Mouse (Mus musculus): ENCODE data around the gene Mogat1. TPM values are rescaled to one million over a fixed set of nuclear protein-coding genes. Genes with fewer than 3 reads are reported as not detected.

Gene Mogat1
- total and polyA plus RNA-seq, 2 experiments from 2014 or later, result 0.22 to 1.3 TPM

DNA sequence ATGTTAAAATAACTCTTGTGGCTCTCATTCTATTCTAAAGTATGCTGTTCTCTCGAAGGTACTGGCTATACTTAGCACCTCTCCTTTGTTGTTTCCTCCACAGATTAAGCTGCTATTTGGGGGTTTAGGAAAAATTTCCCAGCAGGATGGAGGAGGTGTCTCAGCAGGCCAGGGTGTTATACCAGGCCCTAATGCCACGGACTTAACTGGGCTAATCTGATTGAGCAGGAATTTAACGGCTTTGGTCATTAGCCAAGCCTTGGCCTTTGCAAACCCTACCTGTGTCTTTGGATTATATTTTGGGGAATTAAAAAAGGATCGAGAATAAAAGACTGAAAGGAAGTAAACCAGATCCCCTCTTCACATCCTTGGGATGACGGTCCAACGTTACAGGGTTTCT lies 56.6 kb downstream of the Mogat1 start:
- H3K36me3 ChIP-seq (ENCODE audit: insufficient read depth, low read length), result no peaks in the 10 kb centered on the region
- no peak overlapping the region for H3K4me3 ChIP-seq (ENCODE audit: low read depth, low read length)
- WGBS, result 22% methylated on average over 6 of the region's 6 CpGs
- no peak overlapping the region for H3K27ac ChIP-seq (ENCODE audit: low read depth, low read length)
- H3K4me2 ChIP-seq (ENCODE audit: low read depth, low read length, poor library complexity, severe bottlenecking), result no peak overlapping the region
- no peaks in the 10 kb centered on the region for H3K4me1 ChIP-seq (ENCODE audit: insufficient read depth, low read length)
- H3K9me3 ChIP-seq (ENCODE audit: low read length), result no peaks in the 10 kb centered on the region
- no peaks in the 10 kb centered on the region for H3K27me3 ChIP-seq (ENCODE audit: insufficient read depth, low read length)
- no peak for ATAC-seq (ENCODE audit: low FRiP score)
- no peak for DNase-seq (ENCODE audit: low spot score)
- TF ChIP-seq CTCF (IDR thresholded peaks at IDR 0.05), result no peak
- H3K9ac ChIP-seq (replicated peaks; ENCODE audit: low read length, poor library complexity, severe bottlenecking), result no peak overlapping the region

DNA sequence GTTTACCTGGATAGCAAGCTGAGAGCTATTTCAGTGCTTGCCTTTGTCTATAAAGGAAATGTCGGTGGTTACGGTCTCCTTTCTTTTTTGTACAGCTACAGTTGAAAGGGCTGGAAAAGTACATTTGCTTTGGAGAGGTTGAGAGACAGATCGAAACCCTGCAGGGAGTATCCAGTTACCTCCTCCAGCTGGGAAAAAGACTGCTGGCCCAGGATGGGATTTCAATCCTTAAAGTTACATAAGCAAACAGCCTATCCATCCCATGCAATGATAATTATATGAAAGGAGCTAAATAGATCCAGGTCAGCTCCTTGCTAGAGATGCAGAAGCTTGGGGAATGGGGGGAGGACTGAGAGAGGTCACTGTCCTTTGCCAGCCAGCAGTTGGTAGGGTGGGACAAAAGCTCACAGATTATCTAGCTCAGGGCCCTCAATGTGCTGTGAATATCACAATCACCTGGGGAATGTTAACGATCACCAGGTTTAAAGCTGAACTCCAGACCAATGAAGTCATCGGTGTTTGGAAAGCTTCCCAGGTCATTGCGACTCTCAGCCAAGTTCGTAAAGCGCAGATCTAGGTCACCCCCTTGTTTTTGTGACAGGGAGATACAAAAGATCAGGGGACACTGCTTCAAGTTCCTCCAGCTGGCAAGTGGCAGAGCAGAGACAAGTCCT lies 57.2 kb downstream of the Mogat1 start:
- TF ChIP-seq CTCF (IDR thresholded peaks at IDR 0.05), result no peak
- Histone ChIP-seq H3K4me3 (ENCODE audit: low read depth, low read length) (no peak overlapping the region), H3K9ac (replicated peaks; ENCODE audit: low read length, poor library complexity, severe bottlenecking) (no peak overlapping the region), H3K4me2 (ENCODE audit: low read depth, low read length, poor library complexity, severe bottlenecking) (no peak overlapping the region), H3K4me1 (ENCODE audit: insufficient read depth, low read length) (no peaks in the 10 kb centered on the region), H3K9me3 (ENCODE audit: low read length) (no peaks in the 10 kb centered on the region), H3K27me3 (ENCODE audit: insufficient read depth, low read length) (no peaks in the 10 kb centered on the region), H3K27ac (ENCODE audit: low read depth, low read length) (no peak overlapping the region), H3K36me3 (ENCODE audit: insufficient read depth, low read length) (no peaks in the 10 kb centered on the region)
- whole genome bisulfite sequencing, result 31% methylated on average over 8 of the region's 8 CpGs
- DNase-seq (ENCODE audit: low spot score), result peak; percentile 15
- no peak; the same call in 1 of the 2 replicates for ATAC-seq (ENCODE audit: low FRiP score)

DNA sequence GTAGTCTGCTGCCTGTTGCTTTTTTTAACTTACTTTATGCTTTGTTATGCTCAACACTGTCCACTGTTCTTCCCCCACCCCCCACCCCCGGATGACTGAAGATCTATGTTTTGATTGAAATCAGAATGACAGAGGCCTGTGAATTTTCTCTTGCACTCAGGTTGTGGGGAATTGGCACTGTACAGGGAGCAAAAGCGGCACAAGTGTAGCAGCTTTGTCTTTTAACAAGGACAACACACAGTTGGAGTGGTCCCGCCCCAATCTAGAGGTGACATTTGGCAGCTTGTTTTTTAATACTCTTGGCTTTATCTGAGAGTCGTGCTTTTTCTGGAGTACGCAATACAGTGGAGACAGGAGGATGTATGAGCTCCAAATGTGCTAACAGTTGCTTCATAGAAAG lies 58.8 kb downstream of the Mogat1 start:
- Histone ChIP-seq H3K27ac (ENCODE audit: low read depth, low read length) (no peak overlapping the region), H3K4me2 (ENCODE audit: low read depth, low read length, poor library complexity, severe bottlenecking) (no peak overlapping the region), H3K27me3 (ENCODE audit: insufficient read depth, low read length) (no peaks in the 10 kb centered on the region), H3K4me3 (ENCODE audit: low read depth, low read length) (no peak overlapping the region), H3K36me3 (ENCODE audit: insufficient read depth, low read length) (no peaks in the 10 kb centered on the region), H3K9me3 (ENCODE audit: low read length) (no peaks in the 10 kb centered on the region), H3K9ac (replicated peaks; ENCODE audit: low read length, poor library complexity, severe bottlenecking) (no peak overlapping the region), H3K4me1 (ENCODE audit: insufficient read depth, low read length) (no peaks in the 10 kb centered on the region)
- 77% methylated on average over 5 of the region's 5 CpGs for WGBS
- no peak for TF ChIP-seq CTCF (IDR thresholded peaks at IDR 0.05)
- DNase-seq (ENCODE audit: low spot score) (no peak), ATAC-seq (ENCODE audit: low FRiP score) (no peak)

DNA sequence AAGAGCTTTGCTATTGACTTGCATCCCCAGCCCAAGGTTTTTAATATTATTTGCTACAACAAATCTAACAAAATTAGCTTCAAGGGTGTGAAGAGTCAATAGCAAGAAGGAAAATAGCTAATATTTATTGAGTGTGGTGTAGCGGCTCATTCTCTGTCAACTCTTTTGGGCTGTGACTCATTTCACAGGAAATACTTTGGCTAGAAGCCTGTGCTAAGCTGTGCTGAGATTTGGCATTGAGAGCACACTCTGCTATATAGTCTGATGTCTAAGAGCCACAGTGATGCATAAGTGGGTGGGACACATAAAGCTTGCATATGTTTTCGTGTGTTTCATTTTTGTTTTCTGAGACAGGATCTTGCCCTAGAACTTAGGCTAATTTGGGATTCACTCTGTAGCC lies 74.3 kb downstream of the Mogat1 start:
- Histone ChIP-seq H3K4me3 (ENCODE audit: low read depth, low read length) (no peak overlapping the region), H3K27ac (ENCODE audit: low read depth, low read length) (no peak overlapping the region), H3K4me2 (ENCODE audit: low read depth, low read length, poor library complexity, severe bottlenecking) (no peak overlapping the region), H3K36me3 (ENCODE audit: insufficient read depth, low read length) (no peaks in the 10 kb centered on the region), H3K27me3 (ENCODE audit: insufficient read depth, low read length) (no peaks in the 10 kb centered on the region), H3K4me1 (ENCODE audit: insufficient read depth, low read length) (no peaks in the 10 kb centered on the region), H3K9me3 (ENCODE audit: low read length) (no peaks in the 10 kb centered on the region), H3K9ac (replicated peaks; ENCODE audit: low read length, poor library complexity, severe bottlenecking) (no peak overlapping the region)
- 91% methylated on average over 2 of the region's 2 CpGs for WGBS
- TF ChIP-seq CTCF (IDR thresholded peaks at IDR 0.05), result no peak
- DNase-seq (ENCODE audit: low spot score) (no peak), ATAC-seq (ENCODE audit: low FRiP score) (no peak)

DNA sequence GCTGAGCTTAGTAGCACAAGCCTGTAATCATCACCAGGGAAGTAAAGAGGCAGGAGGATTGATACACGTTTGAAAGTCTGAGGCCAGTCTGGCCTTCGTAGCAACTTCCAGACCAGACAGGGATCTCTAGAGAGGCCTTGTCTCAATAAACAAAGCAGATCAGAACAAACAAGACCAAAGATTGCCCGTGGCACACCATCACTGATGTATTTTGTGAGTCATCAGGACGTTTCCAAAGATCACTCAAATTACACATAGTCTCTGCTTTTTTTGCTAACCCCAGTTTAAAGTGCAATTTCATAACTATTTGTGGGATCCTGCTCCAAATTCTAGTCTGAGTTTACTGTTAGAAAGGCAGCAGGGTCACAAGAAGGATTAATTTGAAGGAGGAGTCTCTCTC lies 76.2 kb downstream of the Mogat1 start:
- ATAC-seq (ENCODE audit: low FRiP score), result no peak
- Histone ChIP-seq H3K27ac (ENCODE audit: low read depth, low read length) (no peak overlapping the region), H3K27me3 (ENCODE audit: insufficient read depth, low read length) (no peaks in the 10 kb centered on the region), H3K4me2 (ENCODE audit: low read depth, low read length, poor library complexity, severe bottlenecking) (no peak overlapping the region), H3K9ac (replicated peaks; ENCODE audit: low read length, poor library complexity, severe bottlenecking) (no peak overlapping the region), H3K4me3 (ENCODE audit: low read depth, low read length) (no peak overlapping the region), H3K9me3 (ENCODE audit: low read length) (no peaks in the 10 kb centered on the region), H3K4me1 (ENCODE audit: insufficient read depth, low read length) (no peaks in the 10 kb centered on the region), H3K36me3 (ENCODE audit: insufficient read depth, low read length) (no peaks in the 10 kb centered on the region)
- no peak for TF ChIP-seq CTCF (IDR thresholded peaks at IDR 0.05)
- WGBS, result 54% methylated on average over 4 of the region's 4 CpGs
- DNase-seq (ENCODE audit: low spot score), result no peak

Other genes with a start within 250 kb of the Mogat1 start
- 2.8 and 3.3 TPM in 2 replicates for gene Sgpp2, start 200.6 kb upstream of the Mogat1 start, total RNA-seq (2014; rRNA removed)
- 1.7 and 1.9 TPM in 2 replicates for gene Sgpp2, start 200.6 kb upstream of the Mogat1 start, polyA plus RNA-seq (2015; fragmentation: Nextera tagmentation; extraction: Ambion mirVana)
- gene Farsb, start 22.1 kb upstream of the Mogat1 start, total RNA-seq (2014; rRNA removed), result 85.9 and 90.0 TPM in 2 replicates
- gene Farsb, start 22.1 kb upstream of the Mogat1 start, polyA plus RNA-seq (2015; fragmentation: Nextera tagmentation; extraction: Ambion mirVana), result 134 and 138 TPM in 2 replicates
- gene BC035947, start 1.2 kb downstream of the Mogat1 start, total RNA-seq (2014; rRNA removed), result 1.3 and 3.0 TPM in 2 replicates
- gene BC035947, start 1.2 kb downstream of the Mogat1 start, polyA plus RNA-seq (2015; fragmentation: Nextera tagmentation; extraction: Ambion mirVana), result 1.2 and 1.4 TPM in 2 replicates
- gene Acsl3, start 146.8 kb downstream of the Mogat1 start, total RNA-seq (2014; rRNA removed), result 104 and 108 TPM in 2 replicates
- 87.5 and 89.2 TPM in 2 replicates for gene Acsl3, start 146.8 kb downstream of the Mogat1 start, polyA plus RNA-seq (2015; fragmentation: Nextera tagmentation; extraction: Ambion mirVana)
- gene Utp14b, start 147.0 kb downstream of the Mogat1 start, total RNA-seq (2014; rRNA removed), result 6.7 and 8.8 TPM in 2 replicates
- gene Utp14b, start 147.0 kb downstream of the Mogat1 start, polyA plus RNA-seq (2015; fragmentation: Nextera tagmentation; extraction: Ambion mirVana), result 1.8 and 2.4 TPM in 2 replicates

Measured in midbrain, postnatal 0 days (tissue).